22 mouse cellular contexts compared by ENCODE assay signal in the genomic region with DNA sequence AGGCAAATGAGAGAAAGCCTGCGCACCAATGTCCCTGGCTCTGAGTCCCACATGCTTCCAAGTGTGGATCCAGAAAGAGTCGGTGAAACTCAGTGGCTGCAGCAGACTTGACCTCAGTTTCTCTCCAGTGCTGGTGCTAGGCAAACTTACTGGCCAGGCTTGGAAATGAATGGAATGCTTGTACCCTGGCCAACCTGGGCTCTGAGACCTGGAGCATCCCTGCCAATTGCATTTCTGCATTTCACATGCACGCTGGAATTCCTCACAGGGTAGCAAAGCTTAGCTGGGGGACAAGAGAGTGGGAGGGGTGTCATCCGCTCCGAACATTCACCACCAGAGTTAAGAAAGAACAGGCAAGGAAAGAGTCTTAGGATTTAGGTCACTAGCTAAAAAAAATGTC.
DNase-seq lines count a peak whose midpoint lies in the region; ATAC-seq and TF ChIP-seq lines count a peak whose summit lies in the region.
"Had no signal": no experiment of that assay in that cellular context is flagged by ENCODE, and none has a peak within 500 bp of the region (broad histone marks: within the 10 kb centered on the region; RNA-seq: fewer than 3 reads in every experiment).

No protein-coding gene starts in this region.

- H3K27ac ChIP-seq in heart, embryonic 10.5 days, result peak overlapping the region; percentile 83; the same call in 1 of the 2 replicates
- H3K27ac ChIP-seq in heart, embryonic 11.5 days (ENCODE audit: low read depth, low read length), result no peak overlapping the region
- peak overlapping the region; percentile 15; the same call in 1 of the 2 replicates for H3K27ac ChIP-seq in heart, postnatal 0 days (ENCODE audit: low read depth)
- H3K27ac ChIP-seq in heart, embryonic 12.5 days (ENCODE audit: poor library complexity, severe bottlenecking), result no peak overlapping the region
- H3K27ac ChIP-seq in liver, embryonic 11.5 days (ENCODE audit: low read depth, low read length), result no peak overlapping the region
- no peak overlapping the region for H3K27ac ChIP-seq in liver, postnatal 0 days (ENCODE audit: low read depth)
- H3K27ac ChIP-seq: embryonic facial prominence, embryonic 13.5 days; embryonic facial prominence, embryonic 15.5 days; forebrain, embryonic 10.5 days; forebrain, embryonic 12.5 days had no signal

- H3K36me3 ChIP-seq in heart, embryonic 10.5 days, result no peaks in the 10 kb centered on the region; the same call in 1 of the 2 replicates
- no peaks in the 10 kb centered on the region for H3K36me3 ChIP-seq in heart, embryonic 11.5 days (ENCODE audit: control insufficient read depth, insufficient read depth, low read length)
- no peaks in the 10 kb centered on the region for H3K36me3 ChIP-seq in heart, postnatal 0 days (replicated peaks; ENCODE audit: control insufficient read depth, insufficient read depth, low read length)
- H3K36me3 ChIP-seq in heart, embryonic 12.5 days, result peaks cover 2% of the 10 kb centered on the region; the same call in 1 of the 2 replicates
- H3K36me3 ChIP-seq in liver, embryonic 11.5 days (ENCODE audit: control insufficient read depth, insufficient read depth, low read length), result no peaks in the 10 kb centered on the region
- H3K36me3 ChIP-seq in liver, postnatal 0 days (replicated peaks; ENCODE audit: insufficient read depth, low read length), result no peaks in the 10 kb centered on the region
- H3K36me3 ChIP-seq: embryonic facial prominence, embryonic 13.5 days; embryonic facial prominence, embryonic 15.5 days; forebrain, embryonic 10.5 days; forebrain, embryonic 12.5 days had no signal

- no peak for ATAC-seq in heart, embryonic 11.5 days (replicated peaks; ENCODE audit: insufficient number of reproducible peaks, low FRiP score, low TSS enrichment)
- ATAC-seq in heart, postnatal 0 days (ENCODE audit: insufficient read depth, low read depth), result no peak
- ATAC-seq in heart, embryonic 12.5 days (ENCODE audit: insufficient number of reproducible peaks, low FRiP score), result no peak
- ATAC-seq in liver, embryonic 11.5 days (replicated peaks; ENCODE audit: low FRiP score), result no peak
- no peak for ATAC-seq in liver, postnatal 0 days
- ATAC-seq: forebrain, embryonic 14.5 days had no signal

- no peak for DNase-seq in heart, embryonic 10.5 days (ENCODE audit: low spot score)
- no peak for DNase-seq in heart, postnatal 0 days (ENCODE audit: low spot score)
- peak; percentile 21 for DNase-seq in liver, embryonic 11.5 days (ENCODE audit: low spot score)
- DNase-seq in liver, postnatal 0 days, result no peak
- DNase-seq: adrenal gland, adult 2 months; adrenal gland, postnatal 10 days; adrenal gland, postnatal 25 days; cerebellum, adult 11 months; cerebellum, adult 18-20 months; cerebellum, adult 8-10 months; cerebellum, adult 9-11 months; cerebellum, postnatal 14 days; cerebellum, postnatal 36 days; embryo, embryonic 11 days had no signal

- H3K4me3 ChIP-seq in heart, embryonic 10.5 days, result no peak overlapping the region
- H3K4me3 ChIP-seq in heart, embryonic 11.5 days (ENCODE audit: low read depth, low read length), result no peak overlapping the region
- no peak overlapping the region for H3K4me3 ChIP-seq in heart, postnatal 0 days (ENCODE audit: low read depth, low read length)
- H3K4me3 ChIP-seq in heart, embryonic 12.5 days, result no peak overlapping the region
- H3K4me3 ChIP-seq in liver, embryonic 11.5 days (ENCODE audit: low read depth, low read length), result no peak overlapping the region
- no peak overlapping the region for H3K4me3 ChIP-seq in liver, postnatal 0 days (ENCODE audit: low read depth, low read length)
- H3K4me3 ChIP-seq: embryonic facial prominence, embryonic 13.5 days; embryonic facial prominence, embryonic 15.5 days; erythroblast, embryonic 14.5 days; forebrain, embryonic 10.5 days; forebrain, embryonic 12.5 days had no signal

- H3K9ac ChIP-seq in heart, embryonic 11.5 days (ENCODE audit: low read depth, low read length), result no peak overlapping the region
- H3K9ac ChIP-seq in heart, postnatal 0 days (replicated peaks; ENCODE audit: low read depth, low read length), result no peak overlapping the region
- no peak overlapping the region for H3K9ac ChIP-seq in heart, embryonic 12.5 days
- H3K9ac ChIP-seq in liver, embryonic 11.5 days (ENCODE audit: low read depth, low read length), result no peak overlapping the region
- no peak overlapping the region for H3K9ac ChIP-seq in liver, postnatal 0 days (replicated peaks)
- H3K9ac ChIP-seq: embryonic facial prominence, embryonic 13.5 days; embryonic facial prominence, embryonic 15.5 days; forebrain, embryonic 12.5 days had no signal

- no peak for TF ChIP-seq CTCF in heart, postnatal 0 days (IDR thresholded peaks at IDR 0.05; ENCODE audit: low read depth)
- no peak for TF ChIP-seq CTCF in liver, postnatal 0 days (IDR thresholded peaks at IDR 0.05; ENCODE audit: low read depth)

- peaks cover 76% of the 10 kb centered on the region for H3K4me1 ChIP-seq in heart, embryonic 10.5 days
- H3K4me1 ChIP-seq in heart, embryonic 11.5 days (ENCODE audit: control insufficient read depth, insufficient read depth, low read length), result peaks cover 54% of the 10 kb centered on the region
- peaks cover 71% of the 10 kb centered on the region for H3K4me1 ChIP-seq in heart, postnatal 0 days (ENCODE audit: control insufficient read depth, insufficient read depth)
- peaks cover 72% of the 10 kb centered on the region for H3K4me1 ChIP-seq in heart, embryonic 12.5 days (replicated peaks)
- H3K4me1 ChIP-seq in liver, embryonic 11.5 days (replicated peaks; ENCODE audit: control insufficient read depth, insufficient read depth, low read length), result no peaks in the 10 kb centered on the region
- peaks cover 14% of the 10 kb centered on the region; the same call in 1 of the 2 replicates for H3K4me1 ChIP-seq in liver, postnatal 0 days (ENCODE audit: insufficient read depth)
- H3K4me1 ChIP-seq: embryonic facial prominence, embryonic 15.5 days had no signal

- 82% methylated on average over 5 of the region's 5 CpGs for WGBS in heart, embryonic 10.5 days
- WGBS in heart, embryonic 11.5 days (ENCODE audit: insufficient replicate concordance), result 90% methylated on average over 5 of the region's 5 CpGs
- WGBS in heart, postnatal 0 days, result 76% methylated on average over 5 of the region's 5 CpGs
- 87% methylated on average over 5 of the region's 5 CpGs for WGBS in heart, embryonic 12.5 days
- WGBS in liver, embryonic 11.5 days, result 89% methylated on average over 5 of the region's 5 CpGs
- WGBS in liver, postnatal 0 days (ENCODE audit: insufficient replicate concordance), result 85% methylated on average over 5 of the region's 5 CpGs

- no peaks in the 10 kb centered on the region for H3K9me3 ChIP-seq in heart, embryonic 10.5 days
- no peaks in the 10 kb centered on the region for H3K9me3 ChIP-seq in heart, embryonic 11.5 days (replicated peaks; ENCODE audit: control insufficient read depth, low read length)
- no peaks in the 10 kb centered on the region for H3K9me3 ChIP-seq in heart, postnatal 0 days (replicated peaks; ENCODE audit: control insufficient read depth, low read length)
- H3K9me3 ChIP-seq in heart, embryonic 12.5 days (replicated peaks), result no peaks in the 10 kb centered on the region
- no peaks in the 10 kb centered on the region for H3K9me3 ChIP-seq in liver, embryonic 11.5 days (ENCODE audit: control insufficient read depth, low read length)
- no peaks in the 10 kb centered on the region for H3K9me3 ChIP-seq in liver, postnatal 0 days (ENCODE audit: low read length)
- H3K9me3 ChIP-seq: embryonic facial prominence, embryonic 13.5 days; embryonic facial prominence, embryonic 15.5 days; forebrain, embryonic 10.5 days; forebrain, embryonic 12.5 days had no signal

- H3K27me3 ChIP-seq in heart, embryonic 10.5 days (ENCODE audit: insufficient read depth, poor library complexity, severe bottlenecking), result no peaks in the 10 kb centered on the region
- no peaks in the 10 kb centered on the region for H3K27me3 ChIP-seq in heart, embryonic 11.5 days (ENCODE audit: control insufficient read depth, insufficient read depth, low read length)
- no peaks in the 10 kb centered on the region for H3K27me3 ChIP-seq in heart, postnatal 0 days (ENCODE audit: control insufficient read depth, insufficient read depth, low read length)
- no peaks in the 10 kb centered on the region for H3K27me3 ChIP-seq in heart, embryonic 12.5 days (replicated peaks)
- no peaks in the 10 kb centered on the region for H3K27me3 ChIP-seq in liver, embryonic 11.5 days (replicated peaks; ENCODE audit: control insufficient read depth, insufficient read depth, low read length)
- H3K27me3 ChIP-seq in liver, postnatal 0 days (ENCODE audit: insufficient read depth, low read length), result no peaks in the 10 kb centered on the region
- H3K27me3 ChIP-seq: embryonic facial prominence, embryonic 13.5 days; embryonic facial prominence, embryonic 15.5 days; forebrain, embryonic 12.5 days had no signal

- TF ChIP-seq EP300 in heart, postnatal 0 days (IDR thresholded peaks at IDR 0.05; ENCODE audit: low read depth), result no peak
- TF ChIP-seq EP300 in liver, postnatal 0 days (IDR thresholded peaks at IDR 0.05; ENCODE audit: low read depth), result no peak

- no peak overlapping the region for H3K4me2 ChIP-seq in heart, embryonic 11.5 days
- H3K4me2 ChIP-seq in heart, postnatal 0 days (ENCODE audit: low read depth, low read length), result no peak overlapping the region
- H3K4me2 ChIP-seq in heart, embryonic 12.5 days, result no peak overlapping the region
- H3K4me2 ChIP-seq in liver, embryonic 11.5 days, result no peak overlapping the region
- no peak overlapping the region for H3K4me2 ChIP-seq in liver, postnatal 0 days (ENCODE audit: low read depth, low read length)
- H3K4me2 ChIP-seq: embryonic facial prominence, embryonic 13.5 days; embryonic facial prominence, embryonic 15.5 days; forebrain, embryonic 12.5 days had no signal

Comparison
In these comparisons a context has a peak if more than half of its experiments do, and no peak if none do; other contexts are left out.
1. H3K27ac ChIP-seq: peak in heart, embryonic 10.5 days (single experiment) and heart, postnatal 0 days (single experiment); none in heart, embryonic 11.5 days (single experiment), heart, embryonic 12.5 days (single experiment), liver, embryonic 11.5 days (single experiment) and liver, postnatal 0 days (single experiment).